25 mouse cellular contexts compared by ENCODE assay signal in the genomic region with DNA sequence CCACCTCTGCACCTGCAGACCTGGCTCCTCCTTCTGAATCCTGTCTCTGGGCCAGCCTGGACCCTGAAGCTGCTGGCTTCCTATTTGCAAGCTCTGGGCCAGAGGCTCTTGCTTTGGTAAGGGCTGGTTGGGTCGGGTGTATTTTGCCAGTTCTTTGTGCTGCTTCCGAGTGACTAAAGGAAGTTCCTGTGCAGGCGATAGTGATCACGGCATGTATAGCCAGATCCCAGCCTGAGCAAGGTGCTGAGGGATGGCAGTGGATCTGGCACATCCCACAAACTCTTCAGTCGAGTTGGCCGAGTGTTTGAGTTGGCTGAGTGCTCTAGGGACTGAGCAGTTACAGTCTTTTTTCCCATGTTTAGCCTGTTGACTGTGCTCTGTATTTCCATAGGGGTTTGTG.
DNase-seq lines count a peak whose midpoint lies in the region; ATAC-seq and TF ChIP-seq lines count a peak whose summit lies in the region.
"Had no signal": no experiment of that assay in that cellular context is flagged by ENCODE, and none has a peak within 500 bp of the region (broad histone marks: within the 10 kb centered on the region; RNA-seq: fewer than 3 reads in every experiment).

No protein-coding gene starts in this region.

- no peak overlapping the region for H3K4me3 ChIP-seq in limb, embryonic 12.5 days (replicated peaks)
- H3K4me3 ChIP-seq in limb, embryonic 10.5 days: no peak overlapping the region
- no peak overlapping the region for H3K4me3 ChIP-seq in lung, postnatal 0 days (ENCODE audit: low read depth, low read length)
- no peak overlapping the region for H3K4me3 ChIP-seq in neural tube, embryonic 15.5 days (replicated peaks)
- H3K4me3 ChIP-seq: forebrain, embryonic 15.5 days; heart, embryonic 13.5 days; midbrain, embryonic 15.5 days; neural tube, embryonic 12.5 days; stomach, embryonic 15.5 days had no signal

- TF ChIP-seq EP300 in lung, postnatal 0 days (IDR thresholded peaks at IDR 0.05): no peak

- intact Hi-C loops in heart, postnatal 36 days (cut with DNase I): loop anchor here (5.0 kb wide), 2 partner anchors 51 to 69 kb away; partner anchors contain the start of gene Flnb

- no peak overlapping the region for H3K9ac ChIP-seq in limb, embryonic 12.5 days (replicated peaks)
- no peak overlapping the region for H3K9ac ChIP-seq in lung, postnatal 0 days (replicated peaks; ENCODE audit: low read depth)
- H3K9ac ChIP-seq in neural tube, embryonic 15.5 days (replicated peaks): no peak overlapping the region
- H3K9ac ChIP-seq: forebrain, embryonic 15.5 days; heart, embryonic 13.5 days; liver, embryonic 14.5 days; lung, embryonic 14.5 days; midbrain, embryonic 15.5 days; neural tube, embryonic 12.5 days; stomach, embryonic 15.5 days had no signal

- ATAC-seq in limb, embryonic 12.5 days (ENCODE audit: insufficient number of reproducible peaks, insufficient read depth, low FRiP score, low TSS enrichment, low read depth): no peak
- peak; percentile 49 for ATAC-seq in lung, postnatal 0 days
- ATAC-seq in neural tube, embryonic 15.5 days (ENCODE audit: low FRiP score): no peak
- ATAC-seq: forebrain, embryonic 15.5 days; intestine, embryonic 16.5 days had no signal

- H3K9me3 ChIP-seq in limb, embryonic 12.5 days: no peaks in the 10 kb centered on the region
- no peaks in the 10 kb centered on the region for H3K9me3 ChIP-seq in limb, embryonic 10.5 days (replicated peaks)
- H3K9me3 ChIP-seq in lung, postnatal 0 days (ENCODE audit: low read length): no peaks in the 10 kb centered on the region
- no peaks in the 10 kb centered on the region for H3K9me3 ChIP-seq in neural tube, embryonic 15.5 days (replicated peaks)
- H3K9me3 ChIP-seq: forebrain, embryonic 15.5 days; G1E; heart, embryonic 13.5 days; midbrain, embryonic 15.5 days; neural tube, embryonic 12.5 days; stomach, embryonic 15.5 days had no signal

- 88% methylated on average over 6 of the region's 6 CpGs for WGBS in limb, embryonic 12.5 days
- 93% methylated on average over 6 of the region's 6 CpGs for WGBS in limb, embryonic 10.5 days
- WGBS in lung, postnatal 0 days: 61% methylated on average over 6 of the region's 6 CpGs
- 79% methylated on average over 6 of the region's 6 CpGs for WGBS in neural tube, embryonic 15.5 days

- no peak overlapping the region for H3K4me2 ChIP-seq in limb, embryonic 12.5 days
- H3K4me2 ChIP-seq in lung, postnatal 0 days (replicated peaks; ENCODE audit: low read depth, low read length): no peak overlapping the region
- H3K4me2 ChIP-seq in neural tube, embryonic 15.5 days: no peak overlapping the region
- H3K4me2 ChIP-seq: forebrain, embryonic 15.5 days; heart, embryonic 13.5 days; lung, embryonic 14.5 days; midbrain, embryonic 15.5 days; neural tube, embryonic 12.5 days; stomach, embryonic 15.5 days had no signal

- H3K4me1 ChIP-seq in limb, embryonic 12.5 days (replicated peaks): peaks cover 40% of the 10 kb centered on the region
- H3K4me1 ChIP-seq in limb, embryonic 10.5 days: peaks cover 24% of the 10 kb centered on the region
- H3K4me1 ChIP-seq in lung, postnatal 0 days (ENCODE audit: insufficient read depth, low read depth, low read length): no peaks in the 10 kb centered on the region
- peaks cover 34% of the 10 kb centered on the region for H3K4me1 ChIP-seq in neural tube, embryonic 15.5 days

- peak overlapping the region; percentile 53; the same call in 1 of the 2 replicates for H3K27ac ChIP-seq in limb, embryonic 12.5 days
- H3K27ac ChIP-seq in limb, embryonic 10.5 days: no peak overlapping the region
- H3K27ac ChIP-seq in lung, postnatal 0 days (ENCODE audit: low read length): no peak overlapping the region
- H3K27ac ChIP-seq in neural tube, embryonic 15.5 days (replicated peaks): peak overlapping the region; percentile 56
- H3K27ac ChIP-seq: forebrain, embryonic 15.5 days; heart, embryonic 13.5 days; liver, embryonic 14.5 days; midbrain, embryonic 15.5 days; neural tube, embryonic 12.5 days; stomach, embryonic 15.5 days had no signal

- peak; percentile 91 for DNase-seq in heart, adult 11 months
- no peak for DNase-seq in heart, postnatal 36 days
- DNase-seq in limb, embryonic 10.5 days (ENCODE audit: low spot score): no peak
- no peak for DNase-seq in lung, postnatal 0 days (ENCODE audit: low spot score)
- no peak for DNase-seq in spleen, adult 12 weeks (ENCODE audit: low spot score)
- DNase-seq: adrenal gland, adult 8-10 months; heart, postnatal 10 days; kidney, adult 8-10 months; kidney, postnatal 10 days; layer of hippocampus, postnatal 36 days; liver; lung, embryonic 14.5 days; retina, postnatal 1 day; right cerebral cortex, postnatal 14 days; thymus, postnatal 14 days had no signal

- TF ChIP-seq CTCF in lung, postnatal 0 days (IDR thresholded peaks at IDR 0.05): no peak

- H3K27me3 ChIP-seq in limb, embryonic 12.5 days: no peaks in the 10 kb centered on the region
- no peaks in the 10 kb centered on the region for H3K27me3 ChIP-seq in limb, embryonic 10.5 days (ENCODE audit: low read depth, poor library complexity, severe bottlenecking)
- no peaks in the 10 kb centered on the region for H3K27me3 ChIP-seq in lung, postnatal 0 days (replicated peaks; ENCODE audit: insufficient read depth, low read length)
- H3K27me3 ChIP-seq in neural tube, embryonic 15.5 days (replicated peaks): no peaks in the 10 kb centered on the region
- H3K27me3 ChIP-seq: forebrain, embryonic 15.5 days; heart, embryonic 13.5 days; midbrain, embryonic 15.5 days; neural tube, embryonic 12.5 days; stomach, embryonic 15.5 days had no signal

- H3K36me3 ChIP-seq in limb, embryonic 12.5 days: peaks cover 74% of the 10 kb centered on the region
- peaks cover 91% of the 10 kb centered on the region for H3K36me3 ChIP-seq in limb, embryonic 10.5 days
- no peaks in the 10 kb centered on the region; the same call in 1 of the 2 replicates for H3K36me3 ChIP-seq in lung, postnatal 0 days (ENCODE audit: insufficient read depth, low read length)
- peaks cover 50% of the 10 kb centered on the region for H3K36me3 ChIP-seq in neural tube, embryonic 15.5 days
- H3K36me3 ChIP-seq: G1E had no signal

Comparison
In these comparisons a context has a peak if more than half of its experiments do, and no peak if none do; other contexts are left out.
1. H3K27ac ChIP-seq: peak in limb, embryonic 12.5 days (single experiment) and neural tube, embryonic 15.5 days (single experiment); none in limb, embryonic 10.5 days (single experiment) and lung, postnatal 0 days (single experiment).